Mouse (Mus musculus) embryonic facial prominence, embryonic 15.5 days (tissue): ENCODE measurements around the gene Kcnk15. TPM values are rescaled to one million over a fixed set of nuclear protein-coding genes. Genes with fewer than 3 reads are reported as not detected.

Source experiments
- ATAC-seq: fragments of 200-750 bp; cut with Nextera tagmentation; 2 replicates; pipeline ENCODE4 v1.8.0; 2017; ENCODE audit warnings: low read depth, moderate TSS enrichment; ENCODE audit not compliant: insufficient number of reproducible peaks, low FRiP score, low TSS enrichment
- H3K27ac ChIP-seq: fragments of 300-500 bp; sonication (generic); replicated peaks from 2 replicates; pipeline ENCODE4 v1.5.1; 2015; ENCODE audit warnings: mild to moderate bottlenecking, inconsistent platforms
- H3K27me3 ChIP-seq: fragments of 300-500 bp; sonication (generic); 2 replicates; pipeline ENCODE4 v1.6.1; 2015; ENCODE audit warnings: inconsistent platforms
- H3K36me3 ChIP-seq: fragments of 300-500 bp; sonication (generic); 2 replicates; pipeline ENCODE4 v1.6.1; 2015; ENCODE audit warnings: mild to moderate bottlenecking, inconsistent platforms
- H3K4me1 ChIP-seq: fragments of 300-500 bp; sonication (generic); 2 replicates; pipeline ENCODE4 v1.6.1; 2015; ENCODE audit warnings: inconsistent platforms
- H3K4me2 ChIP-seq: fragments of 300-500 bp; sonication (generic); replicated peaks from 2 replicates; pipeline ENCODE4 v1.6.1; 2015; ENCODE audit warnings: mild to moderate bottlenecking, inconsistent platforms
- H3K4me3 ChIP-seq: fragments of 300-500 bp; sonication (generic); replicated peaks from 2 replicates; pipeline ENCODE4 v1.5.1; 2015; ENCODE audit warnings: mild to moderate bottlenecking, inconsistent platforms
- H3K9ac ChIP-seq: fragments of 300-500 bp; sonication (generic); 2 replicates; pipeline ENCODE4 v1.6.1; 2015; ENCODE audit warnings: inconsistent platforms
- H3K9me3 ChIP-seq: fragments of 300-500 bp; sonication (generic); replicated peaks from 2 replicates; pipeline ENCODE4 v1.6.1; 2016; ENCODE audit warnings: inconsistent platforms
- WGBS: fragments of 180-500 bp; shearing (Covaris S2); methylation state at CpG from one replicate; pipeline ENCODE4 v1.1.7; 2015; 5-methylcytosine and 5-hydroxymethylcytosine counted together
- polyA plus RNA-seq: library from polyadenylated mRNA; unstranded; fragments of >200 nt; fragmentation: Nextera tagmentation; extraction: Ambion mirVana; gene quantifications from 2 replicates; pipeline ENCODE4 v1.2.1, GENCODE M21; 2015

The Kcnk15 gene
- not detected in 2 replicates for polyA plus RNA-seq

GRCm38 (mm10) chr2:163853461-163853901 is at the start of gene Kcnk15:
TSS of gene Kcnk15 (plus strand) at chr2:163853651.
- no peak within 1 kb of the TSS for H3K27ac ChIP-seq
- WGBS, result under 1% methylated on average over 38 of the region's 38 CpGs
- peak within 1 kb of the TSS; percentile 33 for H3K4me2 ChIP-seq
- peaks cover 88% of the 10 kb centered on the region for H3K27me3 ChIP-seq
- no peaks in the 10 kb centered on the region for H3K36me3 ChIP-seq
- no peak for ATAC-seq
- H3K9me3 ChIP-seq, result no peaks in the 10 kb centered on the region
- H3K9ac ChIP-seq, result no peak within 1 kb of the TSS
- peak within 1 kb of the TSS; percentile 16 for H3K4me3 ChIP-seq
- peaks cover 11% of the 10 kb centered on the region for H3K4me1 ChIP-seq

GRCm38 (mm10) chr2:163803838-163804237 is 49.6 kb upstream of the Kcnk15 start:
- Histone ChIP-seq H3K27ac (no peak overlapping the region), H3K27me3 (no peaks in the 10 kb centered on the region), H3K4me1 (peaks cover 8% of the 10 kb centered on the region), H3K4me3 (no peak overlapping the region), H3K9me3 (no peaks in the 10 kb centered on the region), H3K9ac (no peak overlapping the region), H3K36me3 (no peaks in the 10 kb centered on the region), H3K4me2 (no peak overlapping the region)
- ATAC-seq, result no peak
- 71% methylated on average over 5 of the region's 5 CpGs for WGBS

- no peak overlapping the region for H3K9ac ChIP-seq
- no peak overlapping the region for H3K4me3 ChIP-seq
- H3K4me1 ChIP-seq, result peaks cover 15% of the 10 kb centered on the region; the same call in 1 of the 2 replicates
- 76% methylated on average over 4 of the region's 4 CpGs for WGBS
- no peak overlapping the region for H3K27ac ChIP-seq
- no peaks in the 10 kb centered on the region for H3K27me3 ChIP-seq
- H3K4me2 ChIP-seq, result no peak overlapping the region
- no peaks in the 10 kb centered on the region for H3K9me3 ChIP-seq
- ATAC-seq, result no peak
- H3K36me3 ChIP-seq, result no peaks in the 10 kb centered on the region
These were observed 44.3 kb upstream of the Kcnk15 start for GRCm38 (mm10) chr2:163809166-163809565.

GRCm38 (mm10) chr2:163809704-163810103 is 43.7 kb upstream of the Kcnk15 start:
- WGBS, result 56% methylated on average over 7 of the region's 7 CpGs
- no peak for ATAC-seq

GRCm38 (mm10) chr2:163813077-163813476 is 40.4 kb upstream of the Kcnk15 start:
- H3K4me3 ChIP-seq, result no peak overlapping the region

More at GRCm38 (mm10) chr2:163809704-163810103, 43.7 kb upstream of the Kcnk15 start:
- H3K9ac ChIP-seq, result no peak overlapping the region
- no peak overlapping the region for H3K4me3 ChIP-seq
- no peaks in the 10 kb centered on the region for H3K27me3 ChIP-seq
- H3K27ac ChIP-seq, result no peak overlapping the region
- H3K36me3 ChIP-seq, result no peaks in the 10 kb centered on the region
- no peak overlapping the region for H3K4me2 ChIP-seq
- H3K4me1 ChIP-seq, result peaks cover 15% of the 10 kb centered on the region; the same call in 1 of the 2 replicates
- no peaks in the 10 kb centered on the region for H3K9me3 ChIP-seq

GRCm38 (mm10) chr2:163814739-163815465 is 38.5 kb upstream of the Kcnk15 start:
- no peak for ATAC-seq
- no peaks in the 10 kb centered on the region for H3K36me3 ChIP-seq
- no peaks in the 10 kb centered on the region for H3K27me3 ChIP-seq
- H3K4me1 ChIP-seq, result peaks cover 15% of the 10 kb centered on the region; the same call in 1 of the 2 replicates
- no peaks in the 10 kb centered on the region for H3K9me3 ChIP-seq
- WGBS, result 70% methylated on average over 9 of the region's 9 CpGs
- no peak overlapping the region for H3K4me3 ChIP-seq
- no peak overlapping the region for H3K27ac ChIP-seq
- H3K4me2 ChIP-seq, result no peak overlapping the region
- H3K9ac ChIP-seq, result no peak overlapping the region

More at GRCm38 (mm10) chr2:163813077-163813476, 40.4 kb upstream of the Kcnk15 start:
- Histone ChIP-seq H3K9ac (no peak overlapping the region), H3K27me3 (no peaks in the 10 kb centered on the region), H3K9me3 (no peaks in the 10 kb centered on the region), H3K4me2 (no peak overlapping the region), H3K36me3 (no peaks in the 10 kb centered on the region), H3K27ac (no peak overlapping the region), H3K4me1 (peaks cover 15% of the 10 kb centered on the region; the same call in 1 of the 2 replicates)
- ATAC-seq, result peak; percentile 70; the same call in 1 of the 2 replicates
- 46% methylated on average over 5 of the region's 5 CpGs for WGBS

- Histone ChIP-seq H3K4me3 (no peak within 1 kb of the TSS), H3K9ac (no peak within 1 kb of the TSS), H3K4me1 (peaks cover 16% of the 10 kb centered on the region), H3K9me3 (no peaks in the 10 kb centered on the region), H3K27me3 (no peaks in the 10 kb centered on the region), H3K4me2 (no peak within 1 kb of the TSS), H3K27ac (no peak within 1 kb of the TSS), H3K36me3 (no peaks in the 10 kb centered on the region)
- WGBS, result 70% methylated on average over 4 of the region's 4 CpGs
- no peak for ATAC-seq
These were observed 32.8 kb upstream of the Kcnk15 start, which contains the start of gene Ccn5 for GRCm38 (mm10) chr2:163820607-163821006. TSS of gene Ccn5 (plus strand) at chr2:163820861.

GRCm38 (mm10) chr2:163823248-163823647 is 30.2 kb upstream of the Kcnk15 start:
- H3K4me1 ChIP-seq, result peaks cover 23% of the 10 kb centered on the region
- 8% methylated on average over 4 of the region's 4 CpGs for WGBS
- H3K9ac ChIP-seq, result no peak overlapping the region
- no peaks in the 10 kb centered on the region for H3K9me3 ChIP-seq
- peak overlapping the region; percentile 32 for H3K4me2 ChIP-seq
- no peak for ATAC-seq
- H3K27me3 ChIP-seq, result no peaks in the 10 kb centered on the region
- 0 out of 2 replicates have a peak overlapping the region, but pooled peaks have one; percentile 17 for H3K27ac ChIP-seq
- no peaks in the 10 kb centered on the region for H3K36me3 ChIP-seq
- H3K4me3 ChIP-seq, result 0 out of 2 replicates have a peak overlapping the region, but pooled peaks have one; percentile 8

GRCm38 (mm10) chr2:163823771-163824170 is 29.7 kb upstream of the Kcnk15 start:
- WGBS, result 23% methylated on average over 11 of the region's 11 CpGs
- 0 out of 2 replicates have a peak overlapping the region, but pooled peaks have one; percentile 17 for H3K27ac ChIP-seq
- no peaks in the 10 kb centered on the region for H3K27me3 ChIP-seq
- peak overlapping the region; percentile 32 for H3K4me2 ChIP-seq
- no peaks in the 10 kb centered on the region for H3K36me3 ChIP-seq
- 0 out of 2 replicates have a peak overlapping the region, but pooled peaks have one; percentile 8 for H3K4me3 ChIP-seq
- ATAC-seq, result 0 out of 2 replicates have a peak, but pooled peaks have one; percentile 18
- H3K9me3 ChIP-seq, result no peaks in the 10 kb centered on the region
- no peak overlapping the region for H3K9ac ChIP-seq
- H3K4me1 ChIP-seq, result peaks cover 23% of the 10 kb centered on the region

- no peak overlapping the region for H3K9ac ChIP-seq
- ATAC-seq, result no peak
- no peak overlapping the region for H3K4me2 ChIP-seq
- WGBS, result 69% methylated on average over 1 of the region's 1 CpGs
- no peaks in the 10 kb centered on the region for H3K36me3 ChIP-seq
- no peak overlapping the region for H3K4me3 ChIP-seq
- H3K9me3 ChIP-seq, result no peaks in the 10 kb centered on the region
- H3K4me1 ChIP-seq, result peaks cover 17% of the 10 kb centered on the region
- no peaks in the 10 kb centered on the region for H3K27me3 ChIP-seq
- no peak overlapping the region for H3K27ac ChIP-seq
These were observed 27.6 kb upstream of the Kcnk15 start for GRCm38 (mm10) chr2:163825861-163826260.

- H3K27ac ChIP-seq, result no peak overlapping the region
- H3K4me1 ChIP-seq, result peaks cover 14% of the 10 kb centered on the region
- no peak overlapping the region for H3K9ac ChIP-seq
- H3K27me3 ChIP-seq, result no peaks in the 10 kb centered on the region
- 62% methylated on average over 5 of the region's 5 CpGs for WGBS
- ATAC-seq, result no peak
- H3K4me3 ChIP-seq, result no peak overlapping the region
- no peak overlapping the region for H3K4me2 ChIP-seq
- H3K9me3 ChIP-seq, result no peaks in the 10 kb centered on the region
- H3K36me3 ChIP-seq, result no peaks in the 10 kb centered on the region
These were observed 27.0 kb upstream of the Kcnk15 start for GRCm38 (mm10) chr2:163826494-163826893.
